Mouse (Mus musculus) hindbrain, embryonic 15.5 days (tissue): Measurements from ENCODE around the gene Gm10392. TPM values are rescaled to one million over a fixed set of nuclear protein-coding genes. Genes with fewer than 3 reads are reported as not detected.
"Not testable (repeated sequence)": the region's sequence is repeated elsewhere in the genome, so short reads cannot be mapped to it uniquely, and the experiment has no call there.

ENCODE experiments used
- ATAC-seq: fragments of 200-750 bp; cut with Nextera tagmentation; 2 replicates; pipeline ENCODE4 v1.8.0; 2017; ENCODE audit warnings: low read depth, moderate number of reproducible peaks, moderate TSS enrichment; ENCODE audit not compliant: low FRiP score
- H3K27ac ChIP-seq: fragments of 300-500 bp; sonication (generic); replicated peaks from 2 replicates; pipeline ENCODE4 v1.5.1; 2015; ENCODE audit warnings: mild to moderate bottlenecking, inconsistent platforms
- H3K27me3 ChIP-seq: fragments of 300-500 bp; sonication (generic); 2 replicates; pipeline ENCODE4 v1.6.1; 2015; ENCODE audit warnings: control low read depth, inconsistent platforms
- H3K36me3 ChIP-seq: fragments of 300-500 bp; sonication (generic); 2 replicates; pipeline ENCODE4 v1.6.1; 2015; ENCODE audit warnings: control low read depth, inconsistent platforms
- H3K4me1 ChIP-seq: fragments of 300-500 bp; sonication (generic); replicated peaks from 2 replicates; pipeline ENCODE4 v1.6.1; 2015; ENCODE audit warnings: control low read depth, inconsistent platforms
- H3K4me2 ChIP-seq: fragments of 300-500 bp; sonication (generic); 2 replicates; pipeline ENCODE4 v1.6.1; 2015; ENCODE audit warnings: moderate library complexity, mild to moderate bottlenecking, inconsistent platforms
- H3K4me3 ChIP-seq: fragments of 300-500 bp; sonication (generic); 2 replicates; pipeline ENCODE4 v1.5.1; 2015; ENCODE audit warnings: mild to moderate bottlenecking, inconsistent platforms
- H3K9ac ChIP-seq: fragments of 300-500 bp; sonication (generic); 2 replicates; pipeline ENCODE4 v1.6.1; 2015; ENCODE audit warnings: inconsistent platforms
- H3K9me3 ChIP-seq: fragments of 300-500 bp; sonication (generic); 2 replicates; pipeline ENCODE4 v1.6.1; 2016; ENCODE audit warnings: control low read depth, inconsistent platforms
- whole genome bisulfite sequencing: fragments of 180-500 bp; shearing (Covaris S2); methylation state at CpG from one replicate; pipeline ENCODE4 v1.1.7; 2015; 5-methylcytosine and 5-hydroxymethylcytosine counted together
- polyA plus RNA-seq: library from polyadenylated mRNA; unstranded; fragments of >200 nt; fragmentation: Nextera tagmentation; extraction: Ambion mirVana; gene quantifications from 2 replicates; pipeline ENCODE4 v1.2.1, GENCODE M21; 2015

The Gm10392 gene
- polyA plus RNA-seq, result 0.12 and 0.16 TPM in 2 replicates

- Histone ChIP-seq H3K27me3 (peaks cover 15% of the 10 kb centered on the region; the same call in 1 of the 2 replicates), H3K9me3 (no peaks in the 10 kb centered on the region), H3K4me1 (peaks cover 25% of the 10 kb centered on the region), H3K4me2 (no peak within 1 kb of the TSS), H3K4me3 (no peak within 1 kb of the TSS), H3K36me3 (no peaks in the 10 kb centered on the region), H3K27ac (no peak within 1 kb of the TSS; the same call in 1 of the 2 replicates), H3K9ac (no peak within 1 kb of the TSS)
- no peak for ATAC-seq
- 77% methylated on average over 5 of the region's 5 CpGs for WGBS
Observed at GRCm38 (mm10) chr11:77519043-77519442, at the start of gene Gm10392. Gene Gm10392 (minus strand): TSS chr11:77519198.

GRCm38 (mm10) chr11:77545261-77545660, 26.3 kb upstream of the Gm10392 start:
- H3K27ac ChIP-seq, result no peak overlapping the region
- no peak overlapping the region for H3K4me3 ChIP-seq
- H3K27me3 ChIP-seq, result no peaks in the 10 kb centered on the region
- H3K4me2 ChIP-seq, result no peak overlapping the region
- H3K9me3 ChIP-seq, result no peaks in the 10 kb centered on the region
- 97% methylated on average over 7 of the region's 7 CpGs for WGBS
- no peak for ATAC-seq
- H3K36me3 ChIP-seq, result peaks cover 70% of the 10 kb centered on the region
- H3K9ac ChIP-seq, result no peak overlapping the region
- no peaks in the 10 kb centered on the region for H3K4me1 ChIP-seq

- Histone ChIP-seq H3K4me2 (no peak overlapping the region), H3K27me3 (no peaks in the 10 kb centered on the region), H3K9ac (no peak overlapping the region), H3K9me3 (no peaks in the 10 kb centered on the region), H3K4me1 (no peaks in the 10 kb centered on the region), H3K27ac (no peak overlapping the region), H3K36me3 (peaks cover 15% of the 10 kb centered on the region), H3K4me3 (no peak overlapping the region)
- 91% methylated on average over 4 of the region's 4 CpGs for WGBS
- ATAC-seq, result no peak
Observed at GRCm38 (mm10) chr11:77532202-77532846, 13.3 kb upstream of the Gm10392 start.

GRCm38 (mm10) chr11:77530862-77531261, 11.9 kb upstream of the Gm10392 start:
- no peak for ATAC-seq
- Histone ChIP-seq H3K4me1 (no peaks in the 10 kb centered on the region), H3K27ac (no peak overlapping the region), H3K9ac (no peak overlapping the region), H3K27me3 (no peaks in the 10 kb centered on the region), H3K9me3 (no peaks in the 10 kb centered on the region), H3K36me3 (peaks cover 6% of the 10 kb centered on the region; the same call in 1 of the 2 replicates), H3K4me3 (no peak overlapping the region), H3K4me2 (no peak overlapping the region)
- WGBS, result 95% methylated on average over 2 of the region's 2 CpGs

GRCm38 (mm10) chr11:77529644-77530043, 10.6 kb upstream of the Gm10392 start:
- WGBS, result 92% methylated on average over 3 of the region's 3 CpGs
- no peak for ATAC-seq
- Histone ChIP-seq H3K27me3 (no peaks in the 10 kb centered on the region), H3K4me3 (no peak overlapping the region), H3K4me2 (no peak overlapping the region), H3K27ac (no peak overlapping the region), H3K9me3 (no peaks in the 10 kb centered on the region), H3K9ac (no peak overlapping the region), H3K4me1 (no peaks in the 10 kb centered on the region), H3K36me3 (peaks cover 6% of the 10 kb centered on the region; the same call in 1 of the 2 replicates)

GRCm38 (mm10) chr11:77528420-77528819, 9.4 kb upstream of the Gm10392 start:
- H3K27ac ChIP-seq, ATAC-seq, H3K4me1 ChIP-seq, H3K9ac ChIP-seq, H3K36me3 ChIP-seq, H3K27me3 ChIP-seq, H3K4me2 ChIP-seq, H3K4me3 ChIP-seq, H3K9me3 ChIP-seq: not testable (repeated sequence)
- 86% methylated on average over 3 of the region's 3 CpGs for WGBS

- Histone ChIP-seq H3K27me3 (no peaks in the 10 kb centered on the region), H3K9me3 (no peaks in the 10 kb centered on the region), H3K27ac (no peak overlapping the region), H3K9ac (no peak overlapping the region), H3K36me3 (peaks cover 6% of the 10 kb centered on the region; the same call in 1 of the 2 replicates), H3K4me1 (no peaks in the 10 kb centered on the region), H3K4me3 (no peak overlapping the region), H3K4me2 (no peak overlapping the region)
- 79% methylated on average over 3 of the region's 3 CpGs for WGBS
- no peak for ATAC-seq
Observed at GRCm38 (mm10) chr11:77525804-77526486, 6.9 kb upstream of the Gm10392 start.

- no peak overlapping the region for H3K27ac ChIP-seq
- 0 out of 2 replicates have a peak, but pooled peaks cover 6% of the 10 kb centered on the region for H3K27me3 ChIP-seq
- no peak for ATAC-seq
- H3K4me1 ChIP-seq, result peaks cover 7% of the 10 kb centered on the region
- H3K4me3 ChIP-seq, result no peak overlapping the region
- WGBS, result 44% methylated on average over 5 of the region's 5 CpGs
- H3K36me3 ChIP-seq, result no peaks in the 10 kb centered on the region
- no peak overlapping the region for H3K9ac ChIP-seq
- H3K9me3 ChIP-seq, result no peaks in the 10 kb centered on the region
- no peak overlapping the region for H3K4me2 ChIP-seq
Observed at GRCm38 (mm10) chr11:77520601-77521529, 1.9 kb upstream of the Gm10392 start.

GRCm38 (mm10) chr11:77518051-77518798, 773 bp downstream of the Gm10392 start:
- H3K9ac ChIP-seq, result no peak overlapping the region
- 76% methylated on average over 26 of the region's 27 CpGs for WGBS
- no peak for ATAC-seq
- no peak overlapping the region for H3K4me3 ChIP-seq
- H3K4me1 ChIP-seq, result peaks cover 32% of the 10 kb centered on the region
- H3K27ac ChIP-seq, result no peak overlapping the region; the same call in 1 of the 2 replicates
- no peaks in the 10 kb centered on the region for H3K9me3 ChIP-seq
- H3K27me3 ChIP-seq, result peaks cover 15% of the 10 kb centered on the region; the same call in 1 of the 2 replicates
- no peak overlapping the region for H3K4me2 ChIP-seq
- H3K36me3 ChIP-seq, result no peaks in the 10 kb centered on the region

GRCm38 (mm10) chr11:77516553-77517425, 2.2 kb downstream of the Gm10392 start:
- no peaks in the 10 kb centered on the region for H3K9me3 ChIP-seq
- no peak overlapping the region for H3K4me2 ChIP-seq
- no peaks in the 10 kb centered on the region for H3K36me3 ChIP-seq
- H3K27me3 ChIP-seq, result peaks cover 15% of the 10 kb centered on the region; the same call in 1 of the 2 replicates
- no peak overlapping the region for H3K9ac ChIP-seq
- WGBS, result 47% methylated on average over 5 of the region's 5 CpGs
- no peak overlapping the region for H3K27ac ChIP-seq
- no peak for ATAC-seq
- H3K4me3 ChIP-seq, result no peak overlapping the region
- H3K4me1 ChIP-seq, result peaks cover 41% of the 10 kb centered on the region
